Mouse (Mus musculus): Measurements from ENCODE around the gene Olfr435. TPM values are rescaled to one million over a fixed set of nuclear protein-coding genes. Genes with fewer than 3 reads are reported as not detected.
"Not testable (repeated sequence)": the region's sequence is repeated elsewhere in the genome, so short reads cannot be mapped to it uniquely, and the experiment has no call there.

Olfr435 gene
- polyA plus RNA-seq, 1 experiment from 2014 or later: not detected

DNA sequence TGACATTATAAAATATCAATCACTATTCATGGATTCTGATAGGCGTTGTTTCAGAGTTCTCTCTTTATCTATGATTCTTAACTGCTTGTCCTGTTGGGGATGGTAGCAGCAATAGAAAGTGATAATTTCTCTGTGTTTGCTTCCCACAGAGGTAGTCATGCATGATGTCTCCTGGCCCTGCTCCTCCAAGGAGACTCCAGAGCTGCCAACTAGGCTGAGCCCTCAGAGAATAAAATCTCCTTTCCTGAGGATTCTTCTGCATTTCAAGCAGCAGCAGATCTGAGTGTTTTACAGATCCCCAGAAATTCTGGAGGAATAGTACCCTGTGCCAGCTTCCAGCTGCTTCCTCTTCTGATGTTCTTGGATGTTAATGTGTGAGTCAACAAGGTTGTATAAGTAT lies 34.3 kb downstream of the Olfr435 start, which contains the start of gene Olfr47:
Olfr47 (plus strand) TSS at position 275 of the 400 bp plus-strand sequence.
- H3K9ac ChIP-seq (replicated peaks); H3K36me3 ChIP-seq; H3K4me1 ChIP-seq (replicated peaks); ATAC-seq; H3K9me3 ChIP-seq; H3K27me3 ChIP-seq; H3K27ac ChIP-seq; H3K4me2 ChIP-seq (replicated peaks); H3K4me3 ChIP-seq (replicated peaks): not testable (repeated sequence)
- WGBS: 93% methylated on average over 1 of the region's 1 CpGs

DNA sequence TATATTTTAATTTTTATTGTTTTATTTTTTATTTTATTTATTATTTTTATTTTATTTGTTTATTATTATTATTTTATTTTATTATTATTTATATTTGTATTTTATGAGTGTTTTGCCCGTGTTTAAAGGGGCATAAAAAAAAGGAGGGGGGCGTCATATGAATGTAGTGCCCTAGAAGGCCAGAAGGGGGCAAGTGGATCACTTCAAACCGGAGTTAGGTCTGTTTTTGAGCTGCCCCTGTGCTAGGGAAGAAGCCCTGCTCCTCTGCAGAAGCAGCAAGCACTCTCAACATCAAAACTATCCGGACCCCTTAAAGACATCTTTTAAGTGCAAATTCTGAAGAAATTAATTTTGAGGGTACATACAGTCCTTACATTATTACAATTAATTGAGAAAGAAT lies 45.1 kb downstream of the Olfr435 start:
- no peak overlapping the region for H3K9ac ChIP-seq (replicated peaks)
- WGBS: 17% methylated on average over 4 of the region's 4 CpGs

DNA sequence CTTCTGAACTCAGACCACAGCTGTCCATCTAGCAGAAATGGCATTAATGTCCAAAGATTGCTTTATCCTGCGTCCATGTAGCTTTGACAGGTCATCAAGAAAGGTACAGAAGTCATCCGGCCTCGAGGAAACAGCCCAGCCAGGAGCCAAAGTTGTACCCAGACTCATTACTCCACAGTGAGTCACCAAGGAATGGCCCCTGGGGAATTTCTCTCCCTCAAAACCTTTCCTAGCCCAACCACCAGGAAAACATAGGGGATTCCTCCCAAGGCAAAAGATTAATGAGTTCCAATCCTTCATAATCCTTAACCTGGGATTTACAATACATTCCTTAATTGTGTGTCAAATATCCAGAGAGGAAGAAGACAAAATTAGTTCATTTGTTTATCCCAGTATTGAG lies 50.5 kb downstream of the Olfr435 start:
- H3K4me2 ChIP-seq (replicated peaks): no peak overlapping the region
- WGBS: 79% methylated on average over 3 of the region's 3 CpGs
- H3K9ac ChIP-seq (replicated peaks): no peak overlapping the region
- no peak overlapping the region for H3K27ac ChIP-seq
- H3K27me3 ChIP-seq: no peaks in the 10 kb centered on the region
- H3K4me1 ChIP-seq (replicated peaks): no peaks in the 10 kb centered on the region
- no peaks in the 10 kb centered on the region for H3K9me3 ChIP-seq
- H3K36me3 ChIP-seq: no peaks in the 10 kb centered on the region
- ATAC-seq: no peak
- H3K4me3 ChIP-seq (replicated peaks): no peak overlapping the region

More for the DNA sequence above, 45.1 kb downstream of the Olfr435 start:
- Histone ChIP-seq H3K9me3 (no peaks in the 10 kb centered on the region), H3K4me3 (replicated peaks) (no peak overlapping the region), H3K4me1 (replicated peaks) (no peaks in the 10 kb centered on the region), H3K4me2 (replicated peaks) (no peak overlapping the region), H3K36me3 (no peaks in the 10 kb centered on the region), H3K27ac (no peak overlapping the region), H3K27me3 (no peaks in the 10 kb centered on the region)
- no peak for ATAC-seq

DNA sequence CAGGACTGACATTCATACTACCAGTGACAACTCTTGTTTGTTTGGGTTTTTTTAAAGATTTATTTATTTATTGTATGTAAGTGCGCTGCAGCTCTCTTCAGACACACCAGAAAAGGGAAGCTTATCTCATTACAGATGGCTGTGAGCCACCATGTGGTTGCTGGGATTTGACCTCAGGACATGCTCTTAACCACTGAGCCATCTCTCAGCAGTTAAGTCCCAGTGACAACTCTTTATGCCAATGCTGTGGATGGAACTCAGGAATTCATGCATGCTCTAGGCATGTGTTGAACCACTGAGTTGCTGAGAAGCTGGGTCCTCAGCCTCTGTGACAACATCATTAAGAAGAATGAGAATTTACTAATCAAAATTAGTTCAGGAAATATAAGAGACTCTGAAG lies 56.0 kb downstream of the Olfr435 start:
- Histone ChIP-seq H3K27ac (no peak overlapping the region), H3K9ac (replicated peaks) (no peak overlapping the region), H3K4me2 (replicated peaks) (no peak overlapping the region), H3K4me1 (replicated peaks) (no peaks in the 10 kb centered on the region), H3K9me3 (no peaks in the 10 kb centered on the region), H3K27me3 (no peaks in the 10 kb centered on the region), H3K36me3 (no peaks in the 10 kb centered on the region), H3K4me3 (replicated peaks) (no peak overlapping the region)
- 89% methylated on average over 1 of the region's 1 CpGs for WGBS
- ATAC-seq: no peak

Other genes with a start within 250 kb of the Olfr435 start
- not detected in 2 replicates for gene Olfr444, start 248.1 kb upstream of the Olfr435 start, polyA plus RNA-seq (2015; fragmentation: Nextera tagmentation; extraction: Ambion mirVana)
- not detected in 2 replicates for gene Olfr441, start 90.8 kb upstream of the Olfr435 start, polyA plus RNA-seq (2015; fragmentation: Nextera tagmentation; extraction: Ambion mirVana)
- gene Olfr237-ps1, start 50.6 kb upstream of the Olfr435 start, polyA plus RNA-seq (2015; fragmentation: Nextera tagmentation; extraction: Ambion mirVana): not detected in 2 replicates
- not detected in 2 replicates for gene Olfr437, start 33.9 kb upstream of the Olfr435 start, polyA plus RNA-seq (2015; fragmentation: Nextera tagmentation; extraction: Ambion mirVana)
- not detected in 2 replicates for gene Olfr13, start 25.0 kb upstream of the Olfr435 start, polyA plus RNA-seq (2015; fragmentation: Nextera tagmentation; extraction: Ambion mirVana)
- gene Olfr434, start 15.9 kb downstream of the Olfr435 start, polyA plus RNA-seq (2015; fragmentation: Nextera tagmentation; extraction: Ambion mirVana): not detected in 2 replicates
- not detected in 2 replicates for gene Olfr47, start 34.4 kb downstream of the Olfr435 start, polyA plus RNA-seq (2015; fragmentation: Nextera tagmentation; extraction: Ambion mirVana)
- 1.8 and 2.0 TPM in 2 replicates for gene Arhgef5, start 68.4 kb downstream of the Olfr435 start, polyA plus RNA-seq (2015; fragmentation: Nextera tagmentation; extraction: Ambion mirVana)
- not detected in 2 replicates for gene Nobox, start 112.4 kb downstream of the Olfr435 start, polyA plus RNA-seq (2015; fragmentation: Nextera tagmentation; extraction: Ambion mirVana)